Mouse (Mus musculus) midbrain, embryonic 15.5 days (tissue): Measurements from ENCODE around the gene Pagr1a. TPM values are rescaled to one million over a fixed set of nuclear protein-coding genes. Genes with fewer than 3 reads are reported as not detected.

Experiments
- ATAC-seq: fragments of 200-750 bp; cut with Nextera tagmentation; replicated peaks from 2 replicates; pipeline ENCODE4 v1.8.0; 2017; ENCODE audit warnings: moderate TSS enrichment
- H3K27ac ChIP-seq: fragments of 300-500 bp; sonication (generic); 2 replicates; pipeline ENCODE4 v1.5.1; 2015; ENCODE audit warnings: mild to moderate bottlenecking, inconsistent platforms
- H3K27me3 ChIP-seq: fragments of 300-500 bp; sonication (generic); replicated peaks from 2 replicates; pipeline ENCODE4 v1.6.1; 2015; ENCODE audit warnings: inconsistent platforms
- H3K36me3 ChIP-seq: fragments of 300-500 bp; sonication (generic); replicated peaks from 2 replicates; pipeline ENCODE4 v1.6.1; 2015; ENCODE audit warnings: inconsistent platforms
- H3K4me1 ChIP-seq: fragments of 300-500 bp; sonication (generic); 2 replicates; pipeline ENCODE4 v1.6.1; 2015; ENCODE audit warnings: inconsistent platforms
- H3K4me2 ChIP-seq: fragments of 300-500 bp; sonication (generic); 2 replicates; pipeline ENCODE4 v1.6.1; 2015; ENCODE audit warnings: inconsistent platforms, mild to moderate bottlenecking, moderate library complexity
- H3K4me3 ChIP-seq: fragments of 300-500 bp; sonication (generic); 2 replicates; pipeline ENCODE4 v1.5.1; 2015; ENCODE audit warnings: mild to moderate bottlenecking, inconsistent platforms
- H3K9ac ChIP-seq: fragments of 300-500 bp; sonication (generic); 2 replicates; pipeline ENCODE4 v1.6.1; 2015; ENCODE audit warnings: mild to moderate bottlenecking, inconsistent platforms
- H3K9me3 ChIP-seq: fragments of 300-500 bp; sonication (generic); 2 replicates; pipeline ENCODE4 v1.6.1; 2016; ENCODE audit warnings: inconsistent platforms
- WGBS: fragments of 180-500 bp; shearing (Covaris S2); methylation state at CpG from one replicate; pipeline ENCODE4 v1.1.7; 2015; ENCODE audit warnings: mixed read lengths; 5-methylcytosine and 5-hydroxymethylcytosine counted together
- polyA plus RNA-seq: library from polyadenylated mRNA; unstranded; fragments of >200 nt; fragmentation: Nextera tagmentation; extraction: Ambion mirVana; gene quantifications from 2 replicates; pipeline ENCODE4 v1.2.1, GENCODE M21; 2015

Gene Pagr1a
- polyA plus RNA-seq, 1 experiment from 2014 or later = 46.9 TPM

DNA sequence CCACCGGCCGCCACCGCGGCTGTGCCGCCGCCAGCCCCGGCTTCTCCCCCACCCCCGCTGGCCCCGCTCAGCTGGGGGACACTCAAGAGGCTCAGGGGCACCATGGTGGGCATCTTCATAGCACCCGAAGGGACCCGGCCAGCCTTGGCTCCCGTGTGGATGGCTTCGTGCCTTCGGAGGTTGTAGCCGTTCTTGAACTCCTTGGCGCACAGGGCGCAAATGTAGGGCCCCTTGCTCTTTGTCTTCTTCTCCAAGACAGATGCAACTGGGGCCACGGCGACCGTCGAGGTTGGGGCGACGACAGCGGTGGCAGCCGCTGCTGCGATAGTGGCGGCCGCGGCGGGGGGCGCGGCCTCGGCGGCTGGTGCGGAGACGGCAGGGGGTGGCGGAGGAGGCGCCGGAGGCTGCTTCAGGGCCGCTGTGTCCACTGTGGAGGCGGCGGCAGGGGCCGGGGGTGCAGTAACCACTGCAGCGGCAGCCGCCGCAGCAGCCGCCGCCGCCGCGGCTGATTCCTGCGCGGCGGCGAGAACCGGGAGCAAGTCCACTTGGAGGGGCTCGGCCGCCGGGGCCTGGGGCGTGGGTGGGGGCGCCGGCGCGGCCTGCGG lies 8.5 kb upstream of the Pagr1a start:
- Histone ChIP-seq H3K4me3 (peak overlapping the region; percentile 81), H3K4me1 (peaks cover 55% of the 10 kb centered on the region), H3K27ac (peak overlapping the region; percentile 99), H3K36me3 (peaks cover 6% of the 10 kb centered on the region), H3K9ac (peak overlapping the region; percentile 95), H3K4me2 (peak overlapping the region; percentile 87), H3K9me3 (no peaks in the 10 kb centered on the region), H3K27me3 (no peaks in the 10 kb centered on the region)
- WGBS = 1% methylated on average over 52 of the region's 65 CpGs
- ATAC-seq = no peak

DNA sequence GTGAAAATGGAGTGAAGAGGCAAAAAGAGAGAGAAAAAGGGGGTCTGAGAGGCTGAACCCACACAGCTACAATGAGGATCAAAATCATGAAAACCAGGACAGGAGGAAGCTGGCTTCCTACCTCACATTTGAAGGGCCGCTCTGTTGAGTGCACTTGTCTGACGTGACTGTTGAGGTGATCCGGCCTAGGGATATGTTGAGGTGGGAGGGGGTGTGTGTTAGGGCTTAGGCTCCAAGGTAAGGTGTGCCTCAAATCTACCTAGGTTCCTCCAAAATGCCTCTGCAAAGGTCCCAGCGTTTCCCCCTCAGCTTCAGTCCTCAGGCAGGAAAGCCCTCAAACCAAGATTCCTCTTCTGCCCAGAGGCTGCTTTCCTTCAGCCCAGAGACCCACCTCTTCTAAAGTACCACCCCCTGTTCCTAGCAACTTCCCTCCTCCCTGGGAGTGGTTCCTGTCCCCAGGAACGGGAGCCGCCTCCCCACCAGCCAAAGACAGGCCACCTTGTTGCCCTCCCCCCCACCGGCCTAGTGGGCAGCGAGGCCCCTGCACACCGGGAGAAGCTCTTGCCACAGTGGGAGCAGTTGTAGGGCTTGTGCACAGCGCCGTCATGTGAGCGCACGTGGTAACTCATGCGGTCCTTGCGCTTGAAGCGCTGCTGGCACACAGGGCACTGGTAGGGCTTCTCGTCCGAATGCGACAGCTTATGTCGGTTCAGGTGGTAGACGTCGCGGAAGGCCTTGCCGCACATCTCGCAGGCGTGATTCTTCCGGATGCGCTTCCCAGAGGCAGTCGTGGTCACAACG lies 7.8 kb upstream of the Pagr1a start:
- H3K4me2 ChIP-seq = peak overlapping the region; percentile 87
- peaks cover 62% of the 10 kb centered on the region for H3K4me1 ChIP-seq
- WGBS = under 1% methylated on average over 30 of the region's 30 CpGs
- H3K9ac ChIP-seq = peak overlapping the region; percentile 95
- H3K27ac ChIP-seq = peak overlapping the region; percentile 99
- peaks cover 6% of the 10 kb centered on the region for H3K36me3 ChIP-seq
- H3K27me3 ChIP-seq = no peaks in the 10 kb centered on the region
- H3K9me3 ChIP-seq = no peaks in the 10 kb centered on the region
- H3K4me3 ChIP-seq = peak overlapping the region; percentile 81
- peak; percentile 44 for ATAC-seq

DNA sequence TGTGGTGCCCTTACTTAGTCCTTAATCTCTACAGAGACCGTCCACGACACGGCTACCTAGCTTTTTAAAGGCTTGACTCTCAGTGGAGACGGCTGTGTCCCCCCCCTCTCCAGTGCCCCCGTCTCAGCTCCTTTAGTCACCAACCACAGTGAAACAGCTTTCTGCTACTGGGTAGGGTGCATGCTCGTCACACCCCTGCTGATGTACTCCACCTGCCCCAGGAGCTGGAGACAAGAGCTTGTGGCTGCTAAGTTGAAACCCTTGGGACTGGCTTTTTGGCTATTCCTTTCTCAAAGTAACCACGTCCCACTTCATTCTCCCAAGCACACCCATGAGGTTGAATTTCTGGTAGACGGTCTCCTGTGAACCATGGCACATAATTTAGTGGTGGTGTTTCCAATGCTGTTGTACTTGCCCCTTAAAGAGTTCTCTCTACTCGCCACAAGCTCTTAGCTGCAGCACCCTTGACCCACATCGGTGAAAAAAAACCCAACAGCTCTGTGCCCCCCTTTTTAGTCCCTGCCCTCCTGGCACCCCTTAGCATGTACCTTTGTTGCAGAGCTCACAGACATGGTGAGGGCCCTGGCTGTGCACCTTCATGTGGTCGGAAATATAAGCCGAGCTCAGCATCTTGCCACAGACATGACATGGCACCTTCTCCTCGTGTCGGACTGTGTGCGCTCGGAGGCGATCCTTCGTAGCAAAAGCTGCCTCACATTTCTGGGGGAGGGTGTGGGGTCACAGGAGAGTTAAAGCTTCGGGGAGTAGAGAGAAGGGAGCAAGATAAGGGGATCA lies 6.9 kb upstream of the Pagr1a start:
- Histone ChIP-seq H3K4me2 (peak overlapping the region; percentile 87), H3K9ac (peak overlapping the region; percentile 95), H3K27ac (peak overlapping the region; percentile 99), H3K4me3 (peak overlapping the region; percentile 81), H3K4me1 (peaks cover 71% of the 10 kb centered on the region), H3K27me3 (no peaks in the 10 kb centered on the region), H3K9me3 (no peaks in the 10 kb centered on the region), H3K36me3 (peaks cover 6% of the 10 kb centered on the region)
- no peak for ATAC-seq
- 15% methylated on average over 19 of the region's 19 CpGs for WGBS

DNA sequence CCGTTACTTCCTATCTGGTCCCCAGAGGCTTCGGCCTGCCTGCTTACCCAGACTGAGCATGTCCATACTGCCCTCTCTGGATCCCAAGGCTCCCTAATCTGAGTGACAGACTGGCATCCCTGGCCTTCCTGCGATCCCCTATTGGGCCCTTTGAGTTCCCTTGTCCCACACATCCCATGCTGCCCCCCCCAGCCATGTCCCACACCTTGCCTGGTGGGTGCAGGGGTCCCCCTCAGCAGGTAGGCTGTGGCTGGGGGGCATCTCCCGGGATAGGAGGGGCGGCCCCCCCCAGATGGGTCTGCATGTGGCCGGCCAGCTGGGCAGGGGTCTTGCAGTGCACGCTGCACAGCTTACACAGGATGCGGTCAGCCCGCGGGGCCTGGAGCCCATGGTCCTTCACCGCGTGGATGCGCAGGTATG lies 6.1 kb upstream of the Pagr1a start:
- Histone ChIP-seq H3K4me2 (peak overlapping the region; percentile 87), H3K4me1 (peaks cover 76% of the 10 kb centered on the region)
- ATAC-seq = no peak

DNA sequence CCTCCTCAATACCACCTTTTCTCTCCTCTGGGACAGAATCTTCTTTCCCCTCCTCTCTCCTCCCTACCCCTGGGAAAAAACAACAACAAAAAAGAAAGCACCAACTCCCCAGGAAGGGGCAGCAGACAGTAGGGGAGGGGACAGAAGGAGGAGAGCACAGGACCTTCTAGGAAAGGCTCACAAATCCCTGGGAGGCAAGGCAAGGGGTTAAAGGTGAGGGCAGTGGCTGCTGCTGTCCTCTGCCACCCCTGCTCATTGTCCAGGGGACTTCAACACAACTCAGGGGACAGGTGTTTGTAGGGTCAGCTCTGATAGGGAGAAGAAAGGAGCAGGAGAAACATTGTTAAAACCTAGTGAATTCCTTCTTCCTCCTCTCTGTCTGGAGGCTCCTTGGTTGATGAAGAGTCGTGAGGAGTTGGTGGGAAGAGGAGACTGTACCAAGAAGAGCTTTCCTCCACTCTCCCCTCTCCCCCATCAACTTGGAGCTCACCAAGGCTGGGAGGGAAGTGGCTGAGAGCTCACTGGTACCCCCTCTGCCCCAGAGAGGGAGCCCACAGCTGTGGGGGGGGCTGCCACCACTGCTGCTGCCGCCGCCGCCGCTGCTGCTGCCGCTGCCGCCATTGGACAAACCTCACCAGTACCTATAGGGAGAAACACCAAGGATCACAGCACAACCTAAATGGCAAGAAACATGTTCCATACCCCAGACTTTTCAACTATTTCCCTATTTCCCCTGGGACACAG lies 5.5 kb upstream of the Pagr1a start:
- peak overlapping the region; percentile 87 for H3K4me2 ChIP-seq
- H3K4me1 ChIP-seq = peaks cover 76% of the 10 kb centered on the region
- ATAC-seq = no peak
- 85% methylated on average over 7 of the region's 7 CpGs for WGBS
- H3K36me3 ChIP-seq = peaks cover 6% of the 10 kb centered on the region
- no peak overlapping the region for H3K4me3 ChIP-seq
- H3K9me3 ChIP-seq = no peaks in the 10 kb centered on the region
- H3K9ac ChIP-seq = peak overlapping the region; percentile 12; the same call in 1 of the 2 replicates
- H3K27me3 ChIP-seq = no peaks in the 10 kb centered on the region
- peak overlapping the region; percentile 99 for H3K27ac ChIP-seq

More for the DNA sequence above, 6.1 kb upstream of the Pagr1a start:
- Histone ChIP-seq H3K9ac (peak overlapping the region; percentile 95), H3K27me3 (no peaks in the 10 kb centered on the region), H3K36me3 (peaks cover 6% of the 10 kb centered on the region), H3K27ac (peak overlapping the region; percentile 99), H3K9me3 (no peaks in the 10 kb centered on the region), H3K4me3 (peak overlapping the region; percentile 81)
- 66% methylated on average over 13 of the region's 13 CpGs for WGBS

DNA sequence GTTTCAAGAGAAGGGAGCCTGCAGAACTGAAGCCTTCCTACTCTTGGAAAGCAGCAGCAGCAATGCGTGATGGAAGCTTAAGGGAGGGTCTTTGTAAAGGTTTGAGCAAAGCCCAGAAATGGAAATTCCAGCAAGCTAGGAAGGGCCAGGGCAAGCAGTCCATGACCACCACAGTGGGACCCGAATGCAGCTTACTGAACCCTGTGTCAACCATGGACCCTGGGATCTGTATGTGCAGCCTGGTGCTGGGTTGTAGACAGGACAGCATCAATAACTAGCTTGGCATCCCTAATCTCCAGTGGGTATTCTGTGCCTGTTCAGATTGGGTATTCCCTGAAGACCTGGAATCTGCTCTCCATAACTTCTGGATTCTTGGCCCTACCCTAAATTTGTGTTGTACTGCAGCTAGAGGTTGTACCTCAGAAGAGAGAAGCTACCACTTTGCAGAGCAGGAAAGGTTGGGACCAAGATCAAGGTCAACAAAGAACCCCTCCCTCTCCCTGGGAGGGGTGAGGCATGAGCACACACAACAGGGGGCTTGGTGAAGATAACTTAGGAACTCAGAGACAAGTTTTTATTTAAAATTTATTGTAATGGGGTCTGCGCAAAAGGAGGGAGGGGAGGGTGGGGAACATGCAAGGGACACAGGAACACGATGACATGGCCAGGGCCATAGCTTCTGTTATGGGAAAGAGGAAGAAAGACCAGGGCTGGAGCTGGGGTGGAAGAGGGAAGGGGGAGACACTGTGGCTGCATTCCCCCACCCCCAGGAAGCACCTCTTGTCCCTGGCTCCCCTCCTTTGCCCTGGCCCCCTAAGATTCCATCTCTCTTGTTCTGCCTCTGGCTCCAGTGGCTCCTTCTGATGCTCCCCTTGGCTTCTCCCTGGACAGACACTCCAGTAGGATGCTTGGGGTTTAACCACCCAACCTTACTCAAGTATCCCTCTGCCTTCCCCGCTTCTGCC lies 4.7 kb upstream of the Pagr1a start:
- no peak for ATAC-seq
- Histone ChIP-seq H3K36me3 (peaks cover 6% of the 10 kb centered on the region), H3K27ac (peak overlapping the region; percentile 83), H3K9ac (peak overlapping the region; percentile 60), H3K27me3 (no peaks in the 10 kb centered on the region), H3K9me3 (no peaks in the 10 kb centered on the region), H3K4me3 (peak overlapping the region; percentile 49), H3K4me1 (peaks cover 79% of the 10 kb centered on the region), H3K4me2 (peak overlapping the region; percentile 64)
- 25% methylated on average over 4 of the region's 5 CpGs for WGBS

DNA sequence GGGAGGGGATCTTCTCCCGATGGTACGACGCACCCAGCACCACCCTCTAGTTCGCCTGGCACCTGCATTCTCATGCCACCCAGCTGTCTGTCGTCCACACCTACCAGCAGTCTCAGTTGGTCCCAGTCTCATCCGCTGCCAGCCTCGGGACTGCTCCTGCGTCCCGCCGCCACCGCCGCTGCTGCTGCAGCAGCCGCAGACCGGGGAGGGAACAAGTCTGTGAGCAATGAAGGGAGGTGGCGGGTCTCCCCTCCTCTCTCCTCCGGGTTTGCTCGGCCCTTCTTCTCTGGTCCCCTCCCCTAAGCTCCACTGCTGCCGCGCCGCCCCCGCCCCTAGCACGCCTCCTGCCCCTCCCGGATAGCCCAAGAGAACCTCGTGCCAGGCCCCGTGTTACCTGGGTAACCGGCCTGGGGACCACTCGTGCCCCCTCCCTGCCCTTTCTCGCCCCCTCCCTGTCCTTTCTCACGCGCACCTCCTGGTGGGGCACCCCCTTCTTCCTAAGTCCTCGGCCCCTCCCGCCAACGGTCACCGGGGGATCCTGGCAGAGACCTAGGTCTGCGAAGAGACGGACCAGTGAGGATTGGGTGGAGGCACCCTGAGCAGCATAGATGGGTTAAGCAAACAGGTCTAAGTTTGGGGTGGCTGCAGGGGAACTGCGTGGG lies 3.9 kb upstream of the Pagr1a start, which contains the start of the genes Gm42742 and Prrt2:
Gene Gm42742 (minus strand): TSS at position 197 of the 662 bp plus-strand sequence.
Gene Prrt2 (minus strand): TSS at position 311 of the 662 bp plus-strand sequence.
- Histone ChIP-seq H3K4me1 (peaks cover 82% of the 10 kb centered on the region), H3K9ac (peak within 1 kb of the TSS; percentile 60), H3K36me3 (peaks cover 6% of the 10 kb centered on the region), H3K4me2 (peak within 1 kb of the TSS; percentile 64), H3K9me3 (no peaks in the 10 kb centered on the region), H3K4me3 (peak within 1 kb of the TSS; percentile 49), H3K27ac (peak within 1 kb of the TSS; percentile 83), H3K27me3 (no peaks in the 10 kb centered on the region)
- under 1% methylated on average over 36 of the region's 37 CpGs for WGBS
- ATAC-seq = peak; percentile 12

DNA sequence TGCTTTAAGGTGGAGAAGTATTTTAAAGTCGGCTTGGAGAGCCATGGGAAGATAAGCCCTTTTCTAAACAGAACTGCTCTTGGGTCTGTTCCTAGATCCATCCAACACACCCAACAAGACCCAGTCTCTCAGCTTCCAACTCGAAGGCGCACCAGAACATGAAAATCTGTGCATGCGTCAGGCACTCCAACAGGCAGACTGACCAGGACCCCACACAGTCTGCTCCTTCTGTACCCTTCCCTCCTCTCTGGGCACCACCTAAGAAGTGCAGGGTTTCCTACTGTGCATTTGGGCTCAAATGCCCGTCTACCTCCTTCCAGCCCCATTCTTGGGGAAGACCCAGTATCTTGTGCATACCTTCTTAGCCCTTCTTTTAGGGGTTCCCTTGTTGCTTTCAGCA lies 3.3 kb upstream of the Pagr1a start:
- Histone ChIP-seq H3K36me3 (peaks cover 8% of the 10 kb centered on the region), H3K4me2 (peak overlapping the region; percentile 64), H3K27ac (peak overlapping the region; percentile 83), H3K4me1 (peaks cover 87% of the 10 kb centered on the region), H3K9me3 (no peaks in the 10 kb centered on the region), H3K27me3 (no peaks in the 10 kb centered on the region), H3K9ac (peak overlapping the region; percentile 60), H3K4me3 (peak overlapping the region; percentile 49)
- no peak for ATAC-seq
- 24% methylated on average over 5 of the region's 5 CpGs for WGBS

DNA sequence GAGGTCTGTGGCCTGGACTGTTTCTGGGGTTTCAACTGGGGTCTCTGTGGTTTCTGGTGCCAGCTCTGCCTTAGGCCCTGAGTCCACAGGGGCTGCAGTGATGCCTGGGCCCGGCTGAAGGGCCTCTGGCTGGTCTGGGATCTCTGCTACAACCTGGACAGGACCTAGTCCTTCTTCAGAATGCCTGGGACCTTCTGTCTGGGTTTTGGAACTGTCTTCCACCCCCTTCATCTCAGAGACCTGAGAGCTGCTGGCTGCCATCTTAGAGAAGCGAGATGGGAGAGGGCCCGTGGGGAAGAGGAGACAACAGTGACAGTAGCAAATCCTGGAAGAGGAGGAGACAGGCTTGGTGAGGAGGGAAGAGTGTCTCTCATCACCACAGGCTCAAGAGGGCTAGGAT lies 2.9 kb upstream of the Pagr1a start:
- Histone ChIP-seq H3K27ac (peak overlapping the region; percentile 83), H3K9ac (peak overlapping the region; percentile 60; the same call in 1 of the 2 replicates), H3K9me3 (no peaks in the 10 kb centered on the region), H3K4me1 (peaks cover 91% of the 10 kb centered on the region), H3K36me3 (peaks cover 11% of the 10 kb centered on the region), H3K4me2 (peak overlapping the region; percentile 64), H3K4me3 (peak overlapping the region; percentile 49), H3K27me3 (no peaks in the 10 kb centered on the region)
- no peak for ATAC-seq
- 58% methylated on average over 3 of the region's 3 CpGs for WGBS

DNA sequence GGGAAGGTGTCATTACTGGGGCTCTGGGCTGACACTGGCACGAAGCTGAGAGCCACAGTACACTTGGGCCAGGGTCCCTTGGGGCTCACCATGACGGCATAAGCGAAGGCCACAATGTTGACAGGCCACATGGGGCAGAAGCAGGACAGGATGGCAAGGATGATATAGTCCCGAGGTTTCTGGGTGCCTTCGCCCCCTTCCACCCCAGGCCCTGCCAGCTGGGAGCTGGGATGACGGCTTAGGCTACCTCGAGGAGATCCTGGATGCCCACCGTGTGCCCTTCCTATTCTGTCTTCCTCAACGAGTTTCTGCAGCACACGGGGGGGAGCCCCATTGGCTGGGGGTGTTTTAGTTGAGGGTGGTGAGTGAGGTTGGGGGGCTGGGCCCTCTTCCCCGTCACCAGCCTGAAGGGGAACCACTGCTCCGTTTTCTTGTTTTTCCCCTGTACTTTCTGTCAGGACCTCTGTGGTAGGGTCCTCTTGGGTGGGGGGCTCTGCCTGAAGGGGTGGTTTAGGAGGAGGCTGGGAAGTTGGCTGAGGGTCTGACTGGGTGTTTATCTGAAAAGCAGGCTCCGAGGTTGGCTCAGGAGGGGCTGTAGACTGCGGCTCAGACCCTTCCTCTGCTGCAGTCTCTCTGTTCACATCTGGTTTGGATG lies 2.3 kb upstream of the Pagr1a start:
- 79% methylated on average over 14 of the region's 14 CpGs for WGBS
- no peak for ATAC-seq
- Histone ChIP-seq H3K4me1 (peaks cover 91% of the 10 kb centered on the region), H3K9me3 (no peaks in the 10 kb centered on the region), H3K27me3 (no peaks in the 10 kb centered on the region), H3K4me2 (peak overlapping the region; percentile 64), H3K9ac (peak overlapping the region; percentile 60; the same call in 1 of the 2 replicates), H3K4me3 (peak overlapping the region; percentile 49; the same call in 1 of the 2 replicates), H3K36me3 (peaks cover 11% of the 10 kb centered on the region), H3K27ac (no peak overlapping the region)
